Mouse (Mus musculus): Measurements from ENCODE around the gene Gm9195.

Gene Gm9195

DNA sequence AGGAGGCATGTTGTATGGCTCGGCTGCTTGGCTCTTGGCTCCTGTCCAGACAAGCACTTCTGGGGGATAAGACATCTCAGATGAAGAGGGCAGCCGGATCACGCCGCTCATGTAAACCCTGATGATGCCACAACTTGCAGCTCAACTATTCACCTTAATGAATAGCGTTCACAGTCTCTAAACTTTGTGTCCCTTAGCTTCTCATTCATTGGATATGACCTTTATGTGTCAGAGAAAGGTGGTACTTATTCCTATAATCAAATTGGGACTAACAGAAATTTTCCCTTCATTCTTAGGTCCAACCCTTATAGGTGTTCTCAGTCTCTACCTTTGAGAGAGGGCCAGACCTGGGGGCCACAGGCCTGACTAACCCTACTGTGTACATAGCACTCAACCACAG is at the start of gene Gm9195:
Gm9195 (minus strand) TSS at position 101 of the 400 bp plus-strand sequence.
- no peak for DNase-seq (ENCODE audit: low spot score)

- DNase-seq (ENCODE audit: low spot score): no peak
Measured at GRCm38 (mm10) chr14:72536392-72537017, 44.9 kb upstream of the Gm9195 start.

- DNase-seq (ENCODE audit: low spot score): no peak
Measured at GRCm38 (mm10) chr14:72533862-72534261, 42.2 kb upstream of the Gm9195 start.

GRCm38 (mm10) chr14:72532028-72532917 is 40.6 kb upstream of the Gm9195 start:
- no peak for DNase-seq (ENCODE audit: low spot score)

DNA sequence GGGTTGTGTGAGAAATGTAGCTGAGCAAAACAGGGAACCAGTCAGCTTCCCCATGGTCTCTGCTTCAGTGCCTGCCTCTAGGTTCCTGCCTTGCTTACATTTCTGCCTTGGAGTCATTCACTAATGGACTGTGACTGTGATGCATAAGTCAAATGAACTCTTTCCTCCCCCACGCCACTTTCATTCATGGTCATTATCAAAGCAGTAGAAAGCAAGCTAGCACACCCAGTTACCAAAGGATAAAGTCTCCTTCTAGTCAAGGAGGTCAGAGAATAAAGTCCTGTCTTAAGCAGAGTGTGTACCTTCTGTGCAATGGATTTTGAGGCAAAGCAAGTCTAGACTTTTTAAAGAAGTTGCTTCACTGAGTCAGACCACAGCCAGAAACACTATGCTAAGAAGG is 35.5 kb upstream of the Gm9195 start:
- no peak for DNase-seq (ENCODE audit: low spot score)

- DNase-seq (ENCODE audit: low spot score): no peak
Measured at GRCm38 (mm10) chr14:72519561-72519960, 27.9 kb upstream of the Gm9195 start.

DNA sequence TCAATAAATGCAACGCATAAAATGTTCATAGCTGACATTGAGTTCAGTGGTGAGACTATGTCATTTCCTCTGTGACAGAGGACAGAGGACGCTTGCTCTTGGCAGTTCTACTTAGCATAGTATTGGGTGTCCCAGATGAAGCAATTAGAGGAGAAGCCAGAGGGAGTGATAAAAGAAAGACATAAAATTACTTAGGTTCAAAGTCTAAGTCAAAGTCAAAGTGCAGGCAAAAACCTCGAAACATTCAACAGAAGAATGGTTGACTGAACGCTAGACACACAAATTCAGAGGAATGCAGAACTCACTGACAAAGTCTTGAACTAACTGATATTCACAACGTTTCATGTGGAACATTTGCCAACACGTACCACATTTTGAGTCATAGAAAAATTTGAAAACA is 27.1 kb upstream of the Gm9195 start:
- DNase-seq (ENCODE audit: low spot score): no peak

DNA sequence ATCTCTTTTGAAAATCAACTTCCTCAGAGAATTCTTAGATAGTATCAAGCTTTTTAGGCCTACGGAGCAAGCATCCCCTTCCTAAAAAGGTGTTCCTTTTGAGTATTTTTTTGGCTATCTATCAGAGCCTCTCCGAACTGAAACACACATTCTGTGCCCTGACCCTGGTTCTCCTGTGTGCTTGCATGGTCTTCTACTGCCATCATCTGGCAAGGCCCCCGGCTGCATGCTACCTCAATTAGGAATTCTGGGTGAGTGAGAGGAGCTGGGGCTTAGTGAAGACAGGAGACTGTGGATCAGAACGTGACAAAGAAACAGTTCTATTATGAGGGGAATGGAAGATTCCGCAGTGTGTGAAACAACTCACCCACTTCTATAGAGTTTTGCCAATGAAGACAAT is 24.7 kb upstream of the Gm9195 start:
- DNase-seq (ENCODE audit: low spot score): peak; percentile 25

DNA sequence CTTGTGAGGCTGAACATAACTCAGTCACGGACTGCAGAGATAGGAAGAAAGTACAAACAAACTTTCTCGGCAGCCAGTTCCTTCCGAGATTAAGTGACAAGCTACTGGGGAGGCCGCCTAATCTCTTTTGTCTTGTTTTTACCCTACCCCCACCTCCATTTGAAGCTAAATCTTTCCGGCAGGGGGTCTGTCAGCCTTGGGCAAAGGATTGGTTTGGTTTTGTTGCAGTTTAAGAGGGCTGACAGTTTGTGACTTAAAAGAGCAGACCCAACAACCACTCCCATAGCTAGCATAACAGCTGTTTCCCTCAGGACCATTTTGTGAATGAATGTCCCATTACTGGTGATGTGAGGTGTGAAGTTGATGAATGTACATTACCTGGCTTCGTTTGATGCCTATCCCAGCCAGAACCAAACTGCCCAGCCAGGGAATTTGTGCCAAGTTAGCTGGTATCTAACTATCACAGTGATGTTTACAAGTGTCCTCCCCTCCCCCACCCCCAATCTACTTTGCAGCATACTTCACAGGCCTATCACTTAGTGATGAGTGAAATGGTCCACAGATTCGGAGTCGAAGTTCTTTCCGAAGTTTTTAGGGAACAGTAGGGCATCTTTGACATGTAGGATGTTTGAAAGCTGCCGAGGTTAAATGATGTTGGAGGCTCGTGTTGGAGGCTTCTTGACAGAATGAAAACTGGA is 15.2 kb upstream of the Gm9195 start:
- no peak for DNase-seq (ENCODE audit: low spot score)

GRCm38 (mm10) chr14:72506018-72506722 is 14.5 kb upstream of the Gm9195 start:
- no peak for DNase-seq (ENCODE audit: low spot score)

- no peak for DNase-seq (ENCODE audit: low spot score)
Measured at GRCm38 (mm10) chr14:72504985-72505384, 13.3 kb upstream of the Gm9195 start.

GRCm38 (mm10) chr14:72503241-72503640 is 11.6 kb upstream of the Gm9195 start:
- no peak for DNase-seq (ENCODE audit: low spot score)

- DNase-seq (ENCODE audit: low spot score): no peak
Measured at GRCm38 (mm10) chr14:72493775-72494174, 2.1 kb upstream of the Gm9195 start.

- no peak for DNase-seq (ENCODE audit: low spot score)
Measured at GRCm38 (mm10) chr14:72490367-72490766, 1.3 kb downstream of the Gm9195 start.

- DNase-seq (ENCODE audit: low spot score): no peak
Measured at GRCm38 (mm10) chr14:72474501-72474900, 17.1 kb downstream of the Gm9195 start.

DNA sequence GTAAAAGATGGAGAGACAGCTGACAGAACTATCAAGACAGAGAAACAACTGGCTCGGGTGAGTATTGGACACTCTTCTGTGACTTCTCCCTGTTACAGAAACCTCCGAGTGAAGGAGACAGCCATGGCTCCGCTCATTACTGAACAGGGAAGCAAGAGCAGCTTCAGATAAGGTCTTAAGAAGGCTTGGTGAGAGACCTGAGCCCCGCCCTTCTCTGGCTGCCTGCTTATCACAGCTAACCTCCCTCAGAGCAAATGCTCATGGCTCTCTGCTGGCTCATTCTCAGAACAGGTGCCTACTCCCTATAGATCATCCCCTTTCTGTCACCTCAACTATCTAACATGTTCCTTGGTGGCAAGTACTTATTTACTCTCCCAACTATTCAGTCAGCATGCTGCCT is 23.2 kb downstream of the Gm9195 start:
- no peak for DNase-seq (ENCODE audit: low spot score)

- no peak for DNase-seq (ENCODE audit: low spot score)
Measured at GRCm38 (mm10) chr14:72466384-72466783, 25.3 kb downstream of the Gm9195 start.

- no peak for DNase-seq (ENCODE audit: low spot score)
Measured at GRCm38 (mm10) chr14:72461591-72461990, 30.0 kb downstream of the Gm9195 start.

DNA sequence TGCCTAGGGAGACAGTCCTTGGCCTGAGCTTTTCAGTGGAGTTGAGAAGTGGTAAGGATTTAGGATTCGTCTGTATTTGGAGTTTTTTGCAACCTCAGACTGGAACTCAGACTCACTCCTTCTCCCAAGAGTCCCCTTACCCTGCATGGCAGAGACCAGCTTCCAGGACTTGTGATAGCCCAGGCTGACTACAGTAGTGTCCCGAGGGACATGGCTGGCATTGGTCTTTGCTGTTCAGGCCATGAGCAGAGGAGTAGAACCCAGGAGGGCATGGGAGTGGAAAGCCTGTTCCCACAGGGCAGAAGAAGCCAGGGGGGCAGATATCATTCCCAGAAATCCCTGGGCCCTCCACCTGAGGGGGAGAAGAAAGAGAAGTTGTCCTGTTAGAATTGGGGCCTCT is 31.3 kb downstream of the Gm9195 start:
- no peak for DNase-seq (ENCODE audit: low spot score)

GRCm38 (mm10) chr14:72458930-72459329 is 32.7 kb downstream of the Gm9195 start:
- DNase-seq (ENCODE audit: low spot score): no peak

- peak; percentile 19 for DNase-seq (ENCODE audit: low spot score)
Measured at GRCm38 (mm10) chr14:72447141-72448091, 44.2 kb downstream of the Gm9195 start.

Measured in urinary bladder, postnatal 25 days (tissue).